Mouse (Mus musculus): ENCODE data around the gene Gm5127. TPM values are rescaled to one million over a fixed set of nuclear protein-coding genes. Genes with fewer than 3 reads are reported as not detected.

Gm5127 gene
- polyA plus RNA-seq, 1 experiment: 0.22 TPM

DNA sequence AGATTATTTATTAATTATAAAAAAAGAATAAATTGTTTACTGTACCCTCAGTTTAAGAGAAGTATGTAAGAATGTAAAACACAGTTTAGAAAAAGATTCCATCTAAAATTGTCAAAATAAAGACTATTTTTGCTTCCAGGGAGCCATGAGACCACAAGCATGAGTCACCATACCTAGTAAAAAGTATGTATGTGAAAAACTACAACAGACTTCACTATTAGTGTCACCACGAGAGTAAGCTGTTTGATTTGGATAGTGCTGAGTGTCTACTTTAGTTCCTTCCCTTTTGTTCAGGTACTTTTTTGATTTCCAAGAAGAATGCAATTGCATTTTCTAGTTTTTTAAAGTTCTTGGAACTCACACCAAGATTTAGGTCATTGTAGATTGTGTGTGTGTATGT, 39.5 kb downstream of the Gm5127 start:
- no peaks in the 10 kb centered on the region for H3K4me1 ChIP-seq (ENCODE audit: control insufficient read depth, insufficient read depth, low read length)
- H3K4me3 ChIP-seq (replicated peaks; ENCODE audit: extremely low read depth, low read depth, low read length): no peak overlapping the region
- WGBS: 38% methylated on average over 1 of the region's 1 CpGs
- TF ChIP-seq CTCF (IDR thresholded peaks at IDR 0.05; ENCODE audit: insufficient read depth, low read length) (no peak), POLR2A (IDR thresholded peaks at IDR 0.05; ENCODE audit: borderline replicate concordance, extremely low read depth, low read depth, low read length) (no peak)
- no peak for DNase-seq

DNA sequence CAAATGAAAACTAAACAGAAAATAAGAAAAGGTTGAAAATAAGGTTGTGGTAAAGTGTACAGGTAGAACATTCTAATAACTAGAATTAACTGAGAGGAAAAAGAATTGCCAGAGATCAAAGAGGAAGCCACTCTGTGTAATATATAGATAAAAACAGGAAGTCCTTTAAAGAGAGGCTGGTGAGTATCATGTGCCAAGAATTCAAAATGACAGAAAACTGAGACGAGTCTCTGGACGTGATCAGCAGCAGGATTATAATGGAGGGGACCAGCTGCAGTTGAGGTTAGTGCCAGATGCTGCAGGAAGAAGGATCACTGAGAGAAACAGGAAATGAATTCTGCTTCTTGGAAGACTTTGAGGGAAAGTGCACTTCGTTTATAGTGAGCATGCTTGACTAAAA, 40.7 kb downstream of the Gm5127 start:
- WGBS: 43% methylated on average over 3 of the region's 3 CpGs
- H3K4me3 ChIP-seq (replicated peaks; ENCODE audit: extremely low read depth, low read depth, low read length): no peak overlapping the region
- H3K4me1 ChIP-seq (ENCODE audit: control insufficient read depth, insufficient read depth, low read length): no peaks in the 10 kb centered on the region
- DNase-seq: no peak
- TF ChIP-seq POLR2A (IDR thresholded peaks at IDR 0.05; ENCODE audit: borderline replicate concordance, extremely low read depth, low read depth, low read length): no peak

DNA sequence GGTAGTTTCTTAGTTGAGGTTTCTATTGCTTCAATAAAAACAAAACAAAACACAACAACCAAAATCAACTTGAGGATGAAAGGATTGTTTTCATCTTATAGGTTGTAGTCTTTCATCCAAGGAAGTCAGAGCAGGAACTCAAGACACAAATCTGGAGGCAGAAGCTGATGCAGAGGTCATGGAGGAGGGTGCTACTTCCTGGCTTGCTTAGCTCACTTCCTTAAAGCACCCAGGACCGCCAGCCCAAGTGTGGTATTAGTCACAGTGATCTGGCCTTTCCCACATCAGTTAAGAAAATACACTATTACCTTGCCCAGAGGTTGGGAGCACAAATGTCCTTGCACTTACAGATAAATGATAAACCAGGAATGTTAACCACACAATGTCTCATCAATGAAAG, 45.5 kb downstream of the Gm5127 start:
- no peak for DNase-seq
- WGBS: 63% methylated on average over 1 of the region's 1 CpGs
- H3K4me1 ChIP-seq (ENCODE audit: control insufficient read depth, insufficient read depth, low read length): no peaks in the 10 kb centered on the region
- no peak overlapping the region for H3K4me3 ChIP-seq (replicated peaks; ENCODE audit: extremely low read depth, low read depth, low read length)
- no peak for TF ChIP-seq POLR2A (IDR thresholded peaks at IDR 0.05; ENCODE audit: borderline replicate concordance, extremely low read depth, low read depth, low read length)
- TF ChIP-seq CTCF (IDR thresholded peaks at IDR 0.05; ENCODE audit: insufficient read depth, low read length): no peak

DNA sequence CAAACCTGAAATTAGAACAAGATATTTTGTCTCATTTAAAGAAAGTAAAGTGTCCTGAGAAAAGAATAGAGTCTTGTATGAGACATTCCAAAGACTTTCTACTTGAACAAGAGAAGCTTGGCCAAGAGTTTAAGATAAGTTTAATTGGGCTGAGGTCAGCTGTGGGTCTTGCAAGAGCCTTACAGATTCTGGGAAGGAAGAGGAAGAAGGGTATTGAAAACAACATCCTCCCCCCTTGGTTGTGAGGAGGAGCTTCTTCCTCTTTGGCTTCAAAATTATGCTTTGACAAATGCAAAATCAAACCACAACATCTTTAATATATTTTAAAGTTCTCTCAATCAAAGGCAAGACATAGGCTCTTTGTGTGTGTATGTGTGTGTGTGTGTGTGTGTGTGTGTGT, 50.6 kb downstream of the Gm5127 start:
- TF ChIP-seq POLR2A (IDR thresholded peaks at IDR 0.05; ENCODE audit: borderline replicate concordance, extremely low read depth, low read depth, low read length) (no peak), CTCF (IDR thresholded peaks at IDR 0.05; ENCODE audit: insufficient read depth, low read length) (no peak)
- no peak for DNase-seq
- H3K4me3 ChIP-seq (replicated peaks; ENCODE audit: extremely low read depth, low read depth, low read length): no peak overlapping the region
- H3K4me1 ChIP-seq (ENCODE audit: control insufficient read depth, insufficient read depth, low read length): no peaks in the 10 kb centered on the region

DNA sequence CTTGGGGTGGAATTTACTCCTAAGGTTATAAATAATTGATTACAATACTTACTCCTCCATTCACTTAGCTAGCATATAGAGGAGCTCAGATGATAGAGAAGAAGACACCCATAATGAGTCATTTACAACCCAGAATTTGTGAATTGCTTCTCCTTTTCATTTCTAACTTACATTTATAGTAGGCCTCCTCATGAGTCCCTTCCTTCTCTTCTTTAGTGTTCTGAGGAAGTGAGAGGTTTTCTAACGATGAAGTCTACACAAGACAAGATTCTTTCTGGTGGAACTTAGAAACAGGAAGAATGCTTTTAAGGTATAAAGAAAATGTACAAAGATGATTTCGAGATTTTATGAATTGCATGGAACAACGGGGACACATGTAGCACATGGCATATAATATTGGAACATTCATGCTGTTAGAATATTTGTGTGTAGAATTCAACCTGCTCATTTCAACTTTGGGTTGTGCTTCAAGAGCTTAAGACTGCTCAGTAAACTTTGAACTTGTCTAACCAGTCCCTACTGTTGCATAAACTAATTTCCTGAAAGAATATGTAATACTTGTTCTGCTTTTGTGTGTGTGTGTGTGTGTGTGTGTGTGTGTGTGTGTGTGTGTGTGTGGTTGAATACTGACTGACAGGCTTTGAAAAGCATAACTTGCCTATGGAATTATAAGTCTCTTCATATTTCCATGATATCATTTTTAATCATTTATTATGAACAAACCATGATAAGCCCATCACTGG, 52.0 kb downstream of the Gm5127 start:
- no peaks in the 10 kb centered on the region for H3K4me1 ChIP-seq (ENCODE audit: control insufficient read depth, insufficient read depth, low read length)
- no peak for TF ChIP-seq POLR2A (IDR thresholded peaks at IDR 0.05; ENCODE audit: borderline replicate concordance, extremely low read depth, low read depth, low read length)
- no peak for TF ChIP-seq CTCF (IDR thresholded peaks at IDR 0.05; ENCODE audit: insufficient read depth, low read length)
- DNase-seq: no peak
- H3K4me3 ChIP-seq (replicated peaks; ENCODE audit: extremely low read depth, low read depth, low read length): no peak overlapping the region
- 77% methylated on average over 3 of the region's 3 CpGs for WGBS

DNA sequence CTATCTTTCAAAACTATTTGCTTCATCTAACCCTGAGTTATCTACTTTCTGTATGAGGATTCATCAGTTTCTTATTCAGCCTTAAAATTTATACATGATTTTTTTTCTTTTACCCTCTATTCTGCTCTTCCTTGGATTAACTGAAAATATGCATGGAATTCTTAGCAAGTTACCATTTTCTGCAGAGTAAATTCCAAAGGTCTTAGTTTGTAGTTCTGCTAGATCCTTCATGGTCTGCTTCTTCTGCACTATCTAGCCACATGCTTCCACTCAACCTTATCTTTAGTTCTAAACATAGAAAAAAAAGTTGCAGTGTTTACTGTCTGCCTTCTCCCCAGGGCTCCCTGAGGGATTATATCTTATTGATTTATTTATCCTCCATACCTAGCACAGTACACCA, 79.1 kb downstream of the Gm5127 start:
- Histone ChIP-seq H3K4me1 (ENCODE audit: control insufficient read depth, insufficient read depth, low read length) (no peaks in the 10 kb centered on the region), H3K4me3 (replicated peaks; ENCODE audit: extremely low read depth, low read depth, low read length) (no peak overlapping the region)
- no peak for DNase-seq
- TF ChIP-seq POLR2A (IDR thresholded peaks at IDR 0.05; ENCODE audit: borderline replicate concordance, extremely low read depth, low read depth, low read length) (no peak), CTCF (IDR thresholded peaks at IDR 0.05; ENCODE audit: insufficient read depth, low read length) (no peak)

DNA sequence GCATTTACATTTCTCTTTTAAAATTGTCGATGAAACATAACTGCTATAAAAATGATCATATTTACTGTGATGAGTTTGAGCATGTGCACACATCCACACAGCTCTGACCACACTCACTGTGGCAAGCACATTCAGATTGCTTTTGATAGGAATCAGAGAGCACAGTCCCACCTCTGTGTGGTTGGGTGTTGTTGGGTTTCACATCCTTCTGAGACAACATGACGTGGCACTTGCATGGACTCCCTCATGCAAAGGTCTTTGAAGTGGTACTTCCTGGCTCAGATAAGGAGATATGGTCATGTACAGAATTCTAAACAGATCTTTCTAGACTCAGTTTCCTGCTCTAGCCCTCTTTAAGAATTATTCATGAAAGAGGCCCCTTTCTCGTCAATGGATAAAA, 121.6 kb downstream of the Gm5127 start:
- WGBS: 73% methylated on average over 3 of the region's 3 CpGs
- TF ChIP-seq CTCF (IDR thresholded peaks at IDR 0.05; ENCODE audit: insufficient read depth, low read length) (no peak), POLR2A (IDR thresholded peaks at IDR 0.05; ENCODE audit: borderline replicate concordance, extremely low read depth, low read depth, low read length) (no peak)
- DNase-seq: no peak
- Histone ChIP-seq H3K4me3 (replicated peaks; ENCODE audit: extremely low read depth, low read depth, low read length) (no peak overlapping the region), H3K4me1 (ENCODE audit: control insufficient read depth, insufficient read depth, low read length) (no peaks in the 10 kb centered on the region)

DNA sequence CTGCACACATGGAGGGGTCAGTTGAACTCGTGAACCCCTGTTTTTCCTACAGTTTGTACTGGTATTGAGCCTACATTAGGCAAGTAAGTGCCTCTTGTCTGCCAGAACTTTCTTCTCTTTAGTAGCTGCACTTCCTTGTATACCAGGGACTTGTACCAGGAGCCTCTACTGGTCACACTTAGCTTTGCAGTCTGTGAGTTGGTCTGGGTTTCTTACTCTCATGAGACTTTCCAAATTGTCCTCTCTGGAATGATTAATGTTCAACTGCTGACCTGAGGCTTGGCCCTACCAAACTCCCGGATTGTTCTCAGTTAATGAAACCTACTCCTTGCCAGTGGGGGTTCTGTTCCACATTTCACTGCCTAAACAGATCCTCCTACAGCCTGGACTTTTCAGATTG, 134.2 kb downstream of the Gm5127 start:
- DNase-seq: no peak
- H3K4me3 ChIP-seq (replicated peaks; ENCODE audit: extremely low read depth, low read depth, low read length): no peak overlapping the region
- 29% methylated on average over 2 of the region's 2 CpGs for WGBS
- TF ChIP-seq POLR2A (IDR thresholded peaks at IDR 0.05; ENCODE audit: borderline replicate concordance, extremely low read depth, low read depth, low read length) (no peak), CTCF (IDR thresholded peaks at IDR 0.05; ENCODE audit: insufficient read depth, low read length) (no peak)
- no peaks in the 10 kb centered on the region for H3K4me1 ChIP-seq (ENCODE audit: control insufficient read depth, insufficient read depth, low read length)

DNA sequence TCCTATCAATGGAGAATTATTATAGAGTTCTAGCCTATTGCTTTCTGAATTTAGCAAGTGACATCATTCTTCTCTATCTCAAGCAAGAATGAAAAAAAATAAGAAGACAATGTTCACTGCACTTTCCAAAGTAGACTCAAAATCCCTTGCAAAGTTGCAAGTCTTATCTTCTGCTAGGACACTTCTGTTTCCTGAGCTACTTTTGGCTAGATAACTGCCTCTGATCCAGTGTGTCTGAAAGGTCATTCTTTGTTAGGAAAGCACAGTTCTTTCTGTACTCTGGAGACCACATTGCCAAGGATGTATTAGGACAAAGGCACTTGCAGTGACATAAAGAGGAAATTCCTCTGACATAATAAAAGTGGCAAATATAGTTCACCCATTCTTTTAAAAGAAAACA, 159.3 kb downstream of the Gm5127 start:
- Histone ChIP-seq H3K4me1 (ENCODE audit: control insufficient read depth, insufficient read depth, low read length) (no peaks in the 10 kb centered on the region), H3K4me3 (replicated peaks; ENCODE audit: extremely low read depth, low read depth, low read length) (no peak overlapping the region)
- DNase-seq: no peak
- TF ChIP-seq POLR2A (IDR thresholded peaks at IDR 0.05; ENCODE audit: borderline replicate concordance, extremely low read depth, low read depth, low read length) (no peak), CTCF (IDR thresholded peaks at IDR 0.05; ENCODE audit: insufficient read depth, low read length) (no peak)

DNA sequence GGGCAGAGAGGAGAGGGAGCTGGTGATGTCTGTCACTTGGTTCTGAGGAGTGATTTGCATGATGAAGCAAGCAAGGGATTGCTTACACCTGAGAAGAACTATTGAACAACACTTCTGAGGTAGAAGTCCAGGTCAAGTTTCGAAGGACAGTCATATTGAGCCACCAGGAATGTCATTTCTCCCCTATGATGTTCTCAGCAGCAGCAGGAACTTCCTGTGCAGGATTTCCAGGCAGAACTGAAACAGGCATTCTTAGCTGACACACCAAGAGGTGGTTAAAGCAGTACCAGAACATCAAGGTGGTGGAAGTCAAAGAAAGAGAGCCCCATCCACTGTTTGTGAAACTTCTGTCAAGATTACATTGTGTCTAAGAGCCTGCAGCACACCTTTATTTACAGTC, 172.3 kb downstream of the Gm5127 start:
- no peak for DNase-seq
- 38% methylated on average over 1 of the region's 1 CpGs for WGBS
- Histone ChIP-seq H3K4me1 (ENCODE audit: control insufficient read depth, insufficient read depth, low read length) (no peaks in the 10 kb centered on the region), H3K4me3 (replicated peaks; ENCODE audit: extremely low read depth, low read depth, low read length) (no peak overlapping the region)
- TF ChIP-seq CTCF (IDR thresholded peaks at IDR 0.05; ENCODE audit: insufficient read depth, low read length) (no peak), POLR2A (IDR thresholded peaks at IDR 0.05; ENCODE audit: borderline replicate concordance, extremely low read depth, low read depth, low read length) (no peak)

Other genes with a start within 250 kb of the Gm5127 start
- not detected in 2 replicates for gene Fndc3c1, start 97.8 kb upstream of the Gm5127 start, polyA plus RNA-seq (2012; rRNA removed)
- gene Cysltr1, start 20.5 kb downstream of the Gm5127 start, polyA plus RNA-seq (2012; rRNA removed): 1.9 and 2.6 TPM in 2 replicates